Mouse (Mus musculus) heart, adult 2 months (tissue): ENCODE measurements around the gene Baz2b.

Source experiments
- CTCF ChIP-seq: fragments of 200-600 bp; IDR thresholded peaks from 2 replicates; pipeline ENCODE4 v1.8.1; 2022; ENCODE audit warnings: antibody characterized with exemption, mild to moderate bottlenecking, moderate library complexity
- EP300 ChIP-seq: fragments of 200-500 bp; IDR thresholded peaks from 2 replicates; pipeline ENCODE4 v1.6.1; 2011; ENCODE audit warnings: low read depth, low read length, control low read depth; ENCODE audit not compliant: insufficient read depth
- POLR2A ChIP-seq: fragments of 200-500 bp; IDR thresholded peaks from 2 replicates; pipeline ENCODE4 v1.6.1; 2011; ENCODE audit warnings: mild to moderate bottlenecking, low read depth, low read length, control low read depth; ENCODE audit not compliant: insufficient read depth

DNA sequence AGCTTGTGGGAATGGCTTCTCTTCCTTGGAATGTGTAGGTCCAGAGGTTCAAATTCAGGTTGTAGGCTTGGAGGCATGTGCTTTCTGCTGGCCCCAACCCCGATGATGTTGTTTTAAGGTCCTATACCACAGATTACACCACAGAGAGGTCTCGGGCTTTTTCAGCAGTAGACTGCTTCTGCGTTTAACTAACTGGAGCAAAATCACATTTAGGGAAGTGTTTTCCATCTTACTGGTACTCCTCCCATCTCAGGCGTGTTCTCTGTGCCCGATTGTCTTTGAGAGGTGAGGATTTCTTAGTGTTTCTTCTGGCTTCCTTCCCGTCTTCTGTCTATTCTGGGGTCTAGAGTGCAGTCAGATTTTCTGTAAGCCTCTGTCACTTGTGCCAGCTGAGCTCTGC is 8.0 kb upstream of the Baz2b start:
- no peak for TF ChIP-seq CTCF
- TF ChIP-seq POLR2A: no peak
- no peak for TF ChIP-seq EP300
